Mouse (Mus musculus) bone marrow macrophage, adult 2 months (primary cell): ENCODE results near the gene Gm21731.
"Not testable (repeated sequence)": the region's sequence is repeated elsewhere in the genome, so short reads cannot be mapped to it uniquely, and the experiment has no call there.

Experiments
- CTCF ChIP-seq: IDR thresholded peaks from 2 replicates; pipeline ENCODE4 v1.5.1; 2012; ENCODE audit warnings: low read depth, mild to moderate bottlenecking, low read length, moderate library complexity
- POLR2A ChIP-seq: IDR thresholded peaks from 2 replicates; pipeline ENCODE4 v1.6.1; 2012; ENCODE audit warnings: mild to moderate bottlenecking, low read depth, low read length, borderline replicate concordance

DNA sequence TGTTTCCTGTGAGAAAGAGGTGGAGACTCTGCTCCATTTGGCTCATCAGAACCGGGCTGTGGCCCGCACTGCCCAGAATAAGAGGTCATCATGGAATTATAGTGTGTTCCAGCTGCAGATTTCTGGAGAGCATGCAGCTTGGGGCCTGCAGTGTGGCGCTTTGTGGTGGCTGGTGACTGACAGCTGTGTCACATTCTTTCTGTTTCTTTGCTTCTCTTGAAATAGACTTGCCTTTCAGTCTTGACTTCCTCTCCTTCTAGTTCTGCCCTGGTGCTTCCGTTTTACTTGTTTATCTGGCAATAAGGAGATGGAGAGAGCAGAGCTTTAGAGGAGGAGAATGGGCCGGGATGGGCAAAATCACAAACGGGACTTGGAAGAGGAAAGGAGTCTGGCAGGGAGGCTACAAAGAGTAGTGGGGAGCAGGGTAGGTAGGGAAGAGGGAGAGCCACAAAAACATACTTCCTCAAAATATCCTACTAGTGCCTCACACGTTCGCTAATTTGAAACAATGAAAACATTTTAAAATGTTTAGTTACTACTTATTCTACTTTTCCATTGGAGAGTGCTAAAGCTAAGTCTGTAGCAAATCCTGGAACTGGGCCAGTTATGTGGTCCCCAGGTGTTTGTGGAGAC lies 42.6 kb upstream of the Gm21731 start:
- TF ChIP-seq CTCF, POLR2A: not testable (repeated sequence)
